Mouse (Mus musculus) hindbrain, embryonic 16.5 days (tissue): ENCODE data around the gene Iqch. TPM values are rescaled to one million over a fixed set of nuclear protein-coding genes. Genes with fewer than 3 reads are reported as not detected.
A peak's percentile ranks its signal among the peaks of the same experiment; 100 is the strongest.

ENCODE experiments used
- ATAC-seq: fragments of 200-750 bp; cut with Nextera tagmentation; 2 replicates; pipeline ENCODE4 v1.8.0; 2017; ENCODE audit warnings: moderate TSS enrichment, moderate library complexity
- H3K27ac ChIP-seq: fragments of 300-500 bp; sonication (generic); 2 replicates; pipeline ENCODE4 v1.5.1; 2014; ENCODE audit warnings: low read depth, mild to moderate bottlenecking, control low read depth, low read length, moderate library complexity
- H3K27me3 ChIP-seq: fragments of 300-500 bp; sonication (generic); replicated peaks from 2 replicates; pipeline ENCODE4 v1.6.1; 2014; ENCODE audit warnings: low read length; ENCODE audit not compliant: control insufficient read depth, insufficient read depth
- H3K36me3 ChIP-seq: fragments of 300-500 bp; sonication (generic); 2 replicates; pipeline ENCODE4 v1.6.1; 2014; ENCODE audit warnings: mild to moderate bottlenecking, low read length, moderate library complexity, mixed read lengths; ENCODE audit not compliant: control insufficient read depth, insufficient read depth
- H3K4me1 ChIP-seq: fragments of 300-500 bp; sonication (generic); 2 replicates; pipeline ENCODE4 v1.6.1; 2014; ENCODE audit warnings: low read depth, low read length; ENCODE audit not compliant: control insufficient read depth, insufficient read depth
- H3K4me2 ChIP-seq: fragments of 300-500 bp; sonication (generic); 2 replicates; pipeline ENCODE4 v1.6.1; 2014; ENCODE audit warnings: mild to moderate bottlenecking, low read length, control low read depth, moderate library complexity
- H3K4me3 ChIP-seq: fragments of 300-500 bp; sonication (generic); 2 replicates; pipeline ENCODE4 v1.5.1; 2014; ENCODE audit warnings: mild to moderate bottlenecking, low read length, control low read depth, moderate library complexity
- H3K9ac ChIP-seq: fragments of 300-500 bp; sonication (generic); 2 replicates; pipeline ENCODE4 v1.6.1; 2014; ENCODE audit warnings: low read depth, mild to moderate bottlenecking, control low read depth, low read length, moderate library complexity
- H3K9me3 ChIP-seq: fragments of 300-500 bp; sonication (generic); 2 replicates; pipeline ENCODE4 v1.6.1; 2014; ENCODE audit warnings: mild to moderate bottlenecking, low read length, moderate library complexity; ENCODE audit not compliant: control insufficient read depth
- WGBS: fragments of 180-500 bp; shearing (Covaris S2); extraction: QIAGEN DNeasy Blood & Tissue Kit; methylation state at CpG from one replicate; pipeline ENCODE4 v1.1.7; 2014; 5-methylcytosine and 5-hydroxymethylcytosine counted together
- polyA plus RNA-seq: library from polyadenylated mRNA; unstranded; fragments of >200 nt; fragmentation: Nextera tagmentation; extraction: Ambion mirVana; gene quantifications from 2 replicates; pipeline ENCODE4 v1.2.1, GENCODE M21; 2015

Gene Iqch
- polyA plus RNA-seq, 1 experiment from 2014 or later = 0.14 TPM

GRCm38 (mm10) chr9:63534371-63534780, 67.9 kb downstream of the Iqch start:
- Histone ChIP-seq H3K27ac (no peak overlapping the region), H3K9me3 (no peaks in the 10 kb centered on the region), H3K27me3 (no peaks in the 10 kb centered on the region), H3K36me3 (no peaks in the 10 kb centered on the region), H3K4me3 (no peak overlapping the region), H3K9ac (0 out of 2 replicates have a peak overlapping the region, but pooled peaks have one; percentile 8), H3K4me1 (peaks cover 14% of the 10 kb centered on the region), H3K4me2 (no peak overlapping the region)
- ATAC-seq = no peak
- WGBS = 13% methylated on average over 7 of the region's 7 CpGs

- no peak for ATAC-seq
- WGBS = 65% methylated on average over 9 of the region's 9 CpGs
- H3K27ac ChIP-seq = no peak overlapping the region
Observed at GRCm38 (mm10) chr9:63532966-63533711, 69.2 kb downstream of the Iqch start.

GRCm38 (mm10) chr9:63523937-63524253, 78.4 kb downstream of the Iqch start:
- Histone ChIP-seq H3K36me3 (no peaks in the 10 kb centered on the region), H3K4me2 (peak overlapping the region; percentile 15; the same call in 1 of the 2 replicates), H3K9me3 (no peaks in the 10 kb centered on the region), H3K9ac (no peak overlapping the region), H3K27me3 (no peaks in the 10 kb centered on the region), H3K4me3 (no peak overlapping the region), H3K27ac (no peak overlapping the region), H3K4me1 (peaks cover 2% of the 10 kb centered on the region; the same call in 1 of the 2 replicates)
- 49% methylated on average over 2 of the region's 2 CpGs for WGBS
- no peak for ATAC-seq

More at GRCm38 (mm10) chr9:63532966-63533711, 69.2 kb downstream of the Iqch start:
- H3K4me2 ChIP-seq = no peak overlapping the region
- H3K4me3 ChIP-seq = no peak overlapping the region
- no peak overlapping the region for H3K9ac ChIP-seq
- H3K9me3 ChIP-seq = no peaks in the 10 kb centered on the region
- H3K4me1 ChIP-seq = peaks cover 14% of the 10 kb centered on the region
- H3K27me3 ChIP-seq = no peaks in the 10 kb centered on the region
- no peaks in the 10 kb centered on the region for H3K36me3 ChIP-seq

DNA sequence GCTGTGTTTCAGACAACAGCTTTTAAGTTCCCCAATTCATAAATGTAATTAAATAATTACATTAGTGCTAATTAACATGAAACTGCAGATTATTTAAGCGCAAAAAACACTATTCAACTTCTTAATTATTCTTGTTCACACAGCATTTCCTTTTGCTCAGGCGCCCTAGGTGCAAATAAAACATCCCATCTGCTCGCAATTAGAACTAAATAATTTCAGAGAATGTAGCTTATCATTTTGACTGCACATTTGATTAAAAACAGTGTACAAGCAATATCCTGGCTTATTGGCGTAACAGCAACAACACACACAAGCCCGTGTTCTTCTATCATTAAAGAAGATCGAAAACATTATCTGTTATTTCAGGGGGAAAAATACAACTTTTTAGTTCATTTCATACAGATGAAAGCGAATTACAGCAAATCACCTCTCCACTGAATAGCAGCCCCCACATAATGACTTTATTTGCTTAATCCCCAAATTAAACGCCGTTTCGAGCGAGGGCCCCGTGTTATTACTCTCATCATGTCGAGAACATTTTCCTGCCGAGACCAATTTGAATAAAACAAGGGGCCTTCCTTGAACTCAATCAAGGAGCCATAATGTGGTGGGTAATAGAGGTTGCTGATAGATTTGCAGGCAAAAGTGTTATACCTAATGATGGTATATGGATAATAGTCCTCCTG, 78.9 kb downstream of the Iqch start:
- H3K4me1 ChIP-seq = peaks cover 2% of the 10 kb centered on the region; the same call in 1 of the 2 replicates
- H3K4me3 ChIP-seq = no peak overlapping the region
- no peak overlapping the region for H3K9ac ChIP-seq
- WGBS = 60% methylated on average over 14 of the region's 14 CpGs
- no peaks in the 10 kb centered on the region for H3K36me3 ChIP-seq
- ATAC-seq = no peak; the same call in 1 of the 2 replicates
- H3K9me3 ChIP-seq = no peaks in the 10 kb centered on the region
- no peak overlapping the region for H3K27ac ChIP-seq
- H3K4me2 ChIP-seq = peak overlapping the region; percentile 15; the same call in 1 of the 2 replicates
- H3K27me3 ChIP-seq = no peaks in the 10 kb centered on the region

GRCm38 (mm10) chr9:63512851-63513250, 89.4 kb downstream of the Iqch start:
- Histone ChIP-seq H3K9ac (no peak overlapping the region), H3K27me3 (no peaks in the 10 kb centered on the region), H3K4me2 (no peak overlapping the region), H3K4me1 (no peaks in the 10 kb centered on the region), H3K36me3 (no peaks in the 10 kb centered on the region), H3K9me3 (no peaks in the 10 kb centered on the region), H3K4me3 (no peak overlapping the region), H3K27ac (no peak overlapping the region)
- ATAC-seq = no peak
- 73% methylated on average over 5 of the region's 5 CpGs for WGBS

DNA sequence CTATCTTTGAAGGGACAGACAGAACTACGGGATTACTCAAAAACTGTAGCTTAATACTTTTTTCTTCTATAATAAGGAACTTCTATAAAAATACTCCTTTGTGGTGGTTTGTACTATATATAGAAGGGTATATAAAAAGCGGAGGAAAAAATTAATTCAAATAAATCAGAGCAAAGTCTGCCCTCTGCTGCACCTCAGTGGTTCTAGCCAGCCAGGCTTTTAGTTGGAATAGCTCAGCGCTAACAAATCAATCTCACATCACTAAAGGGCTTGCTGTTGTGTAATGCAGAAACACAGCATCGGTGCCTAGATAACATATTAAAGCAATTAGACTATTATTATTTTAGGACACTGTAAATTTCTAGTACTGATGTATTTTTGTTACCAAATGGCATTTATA, 91.3 kb downstream of the Iqch start:
- ATAC-seq = no peak
- H3K36me3 ChIP-seq = no peaks in the 10 kb centered on the region
- H3K27ac ChIP-seq = no peak overlapping the region
- no peak overlapping the region for H3K9ac ChIP-seq
- no peaks in the 10 kb centered on the region for H3K9me3 ChIP-seq
- no peak overlapping the region for H3K4me3 ChIP-seq
- H3K4me1 ChIP-seq = no peaks in the 10 kb centered on the region
- no peaks in the 10 kb centered on the region for H3K27me3 ChIP-seq
- H3K4me2 ChIP-seq = no peak overlapping the region
- 75% methylated on average over 4 of the region's 4 CpGs for WGBS

DNA sequence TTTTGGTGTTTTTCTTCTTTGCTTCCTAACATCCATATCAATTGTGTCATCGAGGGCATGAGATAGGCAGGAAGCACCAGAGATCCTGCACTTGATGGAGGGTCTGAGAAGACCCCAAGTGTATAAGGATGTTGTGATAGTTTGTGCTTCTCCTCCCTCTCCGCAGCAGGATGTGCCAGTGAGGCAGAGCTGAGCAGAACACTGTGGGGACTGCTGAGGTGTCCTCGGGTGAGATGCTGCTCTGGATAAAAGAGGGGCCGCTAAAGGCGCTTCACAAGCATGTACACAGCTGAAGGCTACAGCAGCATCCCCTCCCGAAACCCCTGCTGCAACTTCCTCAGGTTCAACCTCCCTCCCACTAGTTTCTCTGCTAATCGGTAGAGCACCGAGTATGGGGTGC, 95.2 kb downstream of the Iqch start:
- no peaks in the 10 kb centered on the region for H3K27me3 ChIP-seq
- H3K4me3 ChIP-seq = no peak overlapping the region
- no peaks in the 10 kb centered on the region for H3K9me3 ChIP-seq
- H3K27ac ChIP-seq = no peak overlapping the region
- H3K4me2 ChIP-seq = no peak overlapping the region
- 77% methylated on average over 8 of the region's 8 CpGs for WGBS
- no peaks in the 10 kb centered on the region for H3K36me3 ChIP-seq
- no peaks in the 10 kb centered on the region for H3K4me1 ChIP-seq
- H3K9ac ChIP-seq = no peak overlapping the region
- ATAC-seq = no peak

GRCm38 (mm10) chr9:63503890-63504289, 98.4 kb downstream of the Iqch start:
- ATAC-seq = no peak
- Histone ChIP-seq H3K9ac (no peak overlapping the region), H3K27me3 (no peaks in the 10 kb centered on the region; the same call in 1 of the 2 replicates), H3K4me3 (no peak overlapping the region), H3K4me2 (no peak overlapping the region), H3K4me1 (no peaks in the 10 kb centered on the region), H3K27ac (no peak overlapping the region), H3K36me3 (no peaks in the 10 kb centered on the region), H3K9me3 (no peaks in the 10 kb centered on the region)
- WGBS = 86% methylated on average over 2 of the region's 2 CpGs

DNA sequence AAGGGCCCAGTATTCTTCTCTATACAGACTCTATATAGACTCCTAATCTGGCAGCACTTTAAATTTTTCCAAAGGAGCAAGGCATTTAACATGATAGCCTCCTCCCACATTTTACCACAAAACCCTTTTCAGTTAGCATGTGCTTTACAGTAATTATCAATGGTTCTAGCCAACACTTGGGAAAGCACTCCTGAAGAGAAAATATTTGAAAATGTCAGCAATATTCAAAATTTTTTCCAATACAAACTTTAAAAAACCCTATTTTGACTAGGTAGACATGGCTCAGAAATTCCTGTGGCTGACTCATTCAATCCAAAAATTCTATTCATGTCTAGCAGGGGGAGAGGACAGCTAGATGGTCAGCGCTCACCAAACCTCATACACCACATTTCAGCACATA, 100.8 kb downstream of the Iqch start:
- no peak for ATAC-seq
- no peak overlapping the region for H3K27ac ChIP-seq
- no peak overlapping the region for H3K4me2 ChIP-seq
- WGBS = 100% methylated on average over 1 of the region's 1 CpGs
- H3K4me3 ChIP-seq = no peak overlapping the region
- H3K4me1 ChIP-seq = no peaks in the 10 kb centered on the region
- no peak overlapping the region for H3K9ac ChIP-seq
- no peaks in the 10 kb centered on the region for H3K9me3 ChIP-seq
- H3K36me3 ChIP-seq = no peaks in the 10 kb centered on the region
- H3K27me3 ChIP-seq = no peaks in the 10 kb centered on the region; the same call in 1 of the 2 replicates
